Mouse (Mus musculus): ENCODE measurements around the gene BC100530. TPM values are rescaled to one million over a fixed set of nuclear protein-coding genes. Genes with fewer than 3 reads are reported as not detected.
"Not testable (repeated sequence)": the region's sequence is repeated elsewhere in the genome, so short reads cannot be mapped to it uniquely, and the experiment has no call there.

Gene BC100530
- polyA plus RNA-seq (2015; fragmentation: Nextera tagmentation; extraction: Ambion mirVana), result 1.2 TPM in 1 of 2 replicates, not detected in the other

DNA sequence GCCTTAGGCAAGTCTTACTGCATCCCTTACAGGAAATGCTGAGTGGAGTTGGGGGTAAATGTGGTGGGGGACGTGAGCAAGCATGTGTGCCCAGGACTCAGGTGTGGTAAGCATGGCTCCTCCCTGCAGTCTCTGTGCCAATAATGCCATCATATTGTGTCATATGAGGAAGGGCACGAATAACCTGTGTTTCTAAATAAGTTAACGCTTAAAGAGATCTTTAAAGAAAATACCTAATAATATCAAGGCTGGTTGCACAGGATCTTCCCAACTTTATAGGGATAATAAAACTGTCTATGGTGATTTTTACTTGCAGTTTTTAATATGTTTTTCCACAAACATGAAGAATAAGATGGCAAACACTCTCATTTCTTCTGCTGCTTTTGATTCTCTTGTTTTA lies at the start of gene BC100530:
BC100530 (minus strand) TSS at position 101 of the 400 bp plus-strand sequence.
- not testable (repeated sequence) for H3K9ac ChIP-seq (replicated peaks; ENCODE audit: low read depth, low read length); H3K27ac ChIP-seq (ENCODE audit: low read length); H3K36me3 ChIP-seq (ENCODE audit: control insufficient read depth, insufficient read depth); H3K9me3 ChIP-seq (ENCODE audit: control insufficient read depth, low read length); H3K27me3 ChIP-seq (replicated peaks; ENCODE audit: control insufficient read depth, insufficient read depth, low read length); H3K4me1 ChIP-seq (replicated peaks; ENCODE audit: control insufficient read depth, insufficient read depth, low read length); H3K4me3 ChIP-seq (replicated peaks; ENCODE audit: low read length); H3K4me2 ChIP-seq (ENCODE audit: low read length); ATAC-seq
- WGBS, result 90% methylated on average over 3 of the region's 3 CpGs

DNA sequence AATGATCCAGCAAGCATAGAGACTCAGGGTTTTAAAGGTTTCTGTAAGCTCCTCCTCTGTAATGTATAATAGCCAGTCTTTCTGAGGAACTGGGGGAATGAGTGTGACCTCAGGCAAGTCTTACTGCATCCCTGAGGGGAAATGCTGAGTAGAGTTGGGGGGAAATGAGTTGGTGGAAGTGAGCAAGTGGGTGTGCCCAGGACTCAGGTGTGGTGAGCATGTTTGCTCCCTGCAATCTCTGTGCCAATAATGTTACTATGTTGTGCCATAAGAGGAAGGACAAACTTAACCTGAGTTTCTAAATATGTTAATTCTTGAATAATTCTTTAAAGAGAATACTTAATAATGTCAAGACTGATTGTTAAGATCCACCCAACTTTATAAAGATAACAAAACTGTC lies 40.8 kb upstream of the BC100530 start, which contains the start of gene Stfa2:
Stfa2 (minus strand) TSS at position 101 of the 400 bp plus-strand sequence.
- no peak within 1 kb of the TSS for H3K4me3 ChIP-seq (replicated peaks; ENCODE audit: low read length)
- H3K36me3 ChIP-seq (ENCODE audit: control insufficient read depth, insufficient read depth), result no peaks in the 10 kb centered on the region
- no peak within 1 kb of the TSS for H3K27ac ChIP-seq (ENCODE audit: low read length)
- no peaks in the 10 kb centered on the region for H3K4me1 ChIP-seq (replicated peaks; ENCODE audit: control insufficient read depth, insufficient read depth, low read length)
- no peak for ATAC-seq
- H3K9ac ChIP-seq (replicated peaks; ENCODE audit: low read depth, low read length), result no peak within 1 kb of the TSS
- H3K4me2 ChIP-seq (ENCODE audit: low read length), result no peak within 1 kb of the TSS
- no peaks in the 10 kb centered on the region for H3K9me3 ChIP-seq (ENCODE audit: control insufficient read depth, low read length)
- H3K27me3 ChIP-seq (replicated peaks; ENCODE audit: control insufficient read depth, insufficient read depth, low read length), result no peaks in the 10 kb centered on the region

- no peak for ATAC-seq
- 21% methylated on average over 4 of the region's 4 CpGs for WGBS
- Histone ChIP-seq H3K36me3 (ENCODE audit: control insufficient read depth, insufficient read depth) (no peaks in the 10 kb centered on the region), H3K9ac (replicated peaks; ENCODE audit: low read depth, low read length) (no peak overlapping the region), H3K4me2 (ENCODE audit: low read length) (no peak overlapping the region), H3K4me1 (replicated peaks; ENCODE audit: control insufficient read depth, insufficient read depth, low read length) (no peaks in the 10 kb centered on the region), H3K27me3 (replicated peaks; ENCODE audit: control insufficient read depth, insufficient read depth, low read length) (no peaks in the 10 kb centered on the region), H3K9me3 (ENCODE audit: control insufficient read depth, low read length) (no peaks in the 10 kb centered on the region), H3K4me3 (replicated peaks; ENCODE audit: low read length) (no peak overlapping the region), H3K27ac (ENCODE audit: low read length) (no peak overlapping the region)
These were observed 21.5 kb upstream of the BC100530 start for GRCm38 (mm10) chr16:36389060-36389459.

- Histone ChIP-seq H3K36me3 (ENCODE audit: control insufficient read depth, insufficient read depth) (no peaks in the 10 kb centered on the region), H3K27ac (ENCODE audit: low read length) (no peak overlapping the region), H3K9ac (replicated peaks; ENCODE audit: low read depth, low read length) (no peak overlapping the region), H3K27me3 (replicated peaks; ENCODE audit: control insufficient read depth, insufficient read depth, low read length) (no peaks in the 10 kb centered on the region), H3K9me3 (ENCODE audit: control insufficient read depth, low read length) (no peaks in the 10 kb centered on the region), H3K4me1 (replicated peaks; ENCODE audit: control insufficient read depth, insufficient read depth, low read length) (no peaks in the 10 kb centered on the region), H3K4me3 (replicated peaks; ENCODE audit: low read length) (no peak overlapping the region), H3K4me2 (ENCODE audit: low read length) (no peak overlapping the region)
- no peak for ATAC-seq
- WGBS, result 61% methylated on average over 2 of the region's 2 CpGs
These were observed 30.4 kb downstream of the BC100530 start for GRCm38 (mm10) chr16:36337171-36337570.

DNA sequence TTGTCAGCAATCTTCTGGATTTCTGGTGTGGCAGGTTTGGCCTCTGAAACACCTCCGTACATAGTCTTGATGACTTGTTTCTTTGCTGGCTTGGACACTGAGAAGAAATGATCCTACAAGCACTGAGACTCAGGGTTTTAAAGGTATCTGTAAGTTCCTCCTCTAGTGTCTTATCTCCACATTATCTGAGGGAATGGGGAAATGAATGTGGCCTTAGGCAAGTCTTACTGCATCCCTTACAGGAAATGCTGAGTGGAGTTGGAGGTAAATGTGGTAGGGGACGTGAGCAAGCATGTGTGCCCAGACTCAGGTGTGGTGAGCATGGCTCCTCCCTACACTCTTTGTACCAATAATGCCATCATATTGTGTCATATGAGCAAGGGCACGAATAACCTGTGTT lies 33.3 kb downstream of the BC100530 start, which contains the start of gene BC117090:
BC117090 (minus strand) TSS at position 101 of the 400 bp plus-strand sequence.
- Histone ChIP-seq H3K27me3 (replicated peaks; ENCODE audit: control insufficient read depth, insufficient read depth, low read length) (no peaks in the 10 kb centered on the region), H3K9ac (replicated peaks; ENCODE audit: low read depth, low read length) (no peak within 1 kb of the TSS), H3K4me2 (ENCODE audit: low read length) (no peak within 1 kb of the TSS), H3K36me3 (ENCODE audit: control insufficient read depth, insufficient read depth) (no peaks in the 10 kb centered on the region), H3K4me1 (replicated peaks; ENCODE audit: control insufficient read depth, insufficient read depth, low read length) (no peaks in the 10 kb centered on the region), H3K9me3 (ENCODE audit: control insufficient read depth, low read length) (no peaks in the 10 kb centered on the region), H3K27ac (ENCODE audit: low read length) (no peak within 1 kb of the TSS), H3K4me3 (replicated peaks; ENCODE audit: low read length) (no peak within 1 kb of the TSS)
- no peak for ATAC-seq
- WGBS, result 83% methylated on average over 3 of the region's 3 CpGs

- no peak overlapping the region for H3K9ac ChIP-seq (replicated peaks; ENCODE audit: low read depth, low read length)
- no peaks in the 10 kb centered on the region for H3K27me3 ChIP-seq (replicated peaks; ENCODE audit: control insufficient read depth, insufficient read depth, low read length)
- H3K4me1 ChIP-seq (replicated peaks; ENCODE audit: control insufficient read depth, insufficient read depth, low read length), result no peaks in the 10 kb centered on the region
- no peak overlapping the region for H3K27ac ChIP-seq (ENCODE audit: low read length)
- ATAC-seq, result no peak
- no peak overlapping the region for H3K4me3 ChIP-seq (replicated peaks; ENCODE audit: low read length)
- no peaks in the 10 kb centered on the region for H3K36me3 ChIP-seq (ENCODE audit: control insufficient read depth, insufficient read depth)
- H3K4me2 ChIP-seq (ENCODE audit: low read length), result no peak overlapping the region
- no peaks in the 10 kb centered on the region for H3K9me3 ChIP-seq (ENCODE audit: control insufficient read depth, low read length)
These were observed 48.3 kb downstream of the BC100530 start for GRCm38 (mm10) chr16:36319286-36319685.

- not testable (repeated sequence) for ATAC-seq; H3K4me2 ChIP-seq (ENCODE audit: low read length); H3K27me3 ChIP-seq (replicated peaks; ENCODE audit: control insufficient read depth, insufficient read depth, low read length); H3K36me3 ChIP-seq (ENCODE audit: control insufficient read depth, insufficient read depth); H3K27ac ChIP-seq (ENCODE audit: low read length); H3K4me1 ChIP-seq (replicated peaks; ENCODE audit: control insufficient read depth, insufficient read depth, low read length); H3K9me3 ChIP-seq (ENCODE audit: control insufficient read depth, low read length); H3K4me3 ChIP-seq (replicated peaks; ENCODE audit: low read length); H3K9ac ChIP-seq (replicated peaks; ENCODE audit: low read depth, low read length)
- 85% methylated on average over 6 of the region's 6 CpGs for WGBS
These were observed 51.4 kb downstream of the BC100530 start for GRCm38 (mm10) chr16:36316111-36316510.

Other genes with a start within 250 kb of the BC100530 start
- gene Csta1, start 236.5 kb downstream of the BC100530 start, polyA plus RNA-seq (2015; fragmentation: Nextera tagmentation; extraction: Ambion mirVana), result not detected in 2 replicates
- not detected in 2 replicates for gene Stfa2l1, start 210.9 kb downstream of the BC100530 start, polyA plus RNA-seq (2015; fragmentation: Nextera tagmentation; extraction: Ambion mirVana)
- gene Gm5483, start 183.5 kb downstream of the BC100530 start, polyA plus RNA-seq (2015; fragmentation: Nextera tagmentation; extraction: Ambion mirVana), result 0.96 TPM in 1 of 2 replicates, not detected in the other
- gene Gm5416, start 157.3 kb downstream of the BC100530 start, polyA plus RNA-seq (2015; fragmentation: Nextera tagmentation; extraction: Ambion mirVana), result not detected in 2 replicates
- gene 2010005H15Rik, start 146.3 kb downstream of the BC100530 start, polyA plus RNA-seq (2015; fragmentation: Nextera tagmentation; extraction: Ambion mirVana), result not detected in 2 replicates
- 0.62 TPM in 1 of 2 replicates, not detected in the other for gene Stfa1, start 90.8 kb downstream of the BC100530 start, polyA plus RNA-seq (2015; fragmentation: Nextera tagmentation; extraction: Ambion mirVana)
- gene BC117090, start 33.4 kb downstream of the BC100530 start, polyA plus RNA-seq (2015; fragmentation: Nextera tagmentation; extraction: Ambion mirVana), result not detected in 2 replicates
- gene Stfa2, start 40.7 kb upstream of the BC100530 start, polyA plus RNA-seq (2015; fragmentation: Nextera tagmentation; extraction: Ambion mirVana), result not detected in 2 replicates
- gene Stfa3, start 87.6 kb upstream of the BC100530 start, polyA plus RNA-seq (2015; fragmentation: Nextera tagmentation; extraction: Ambion mirVana), result 0.72 TPM in 1 of 2 replicates, not detected in the other
- gene Casr, start 194.4 kb upstream of the BC100530 start, polyA plus RNA-seq (2015; fragmentation: Nextera tagmentation; extraction: Ambion mirVana), result 0.16 and 0.51 TPM in 2 replicates

Measured in forebrain, embryonic 16.5 days (tissue).